Mouse (Mus musculus): ENCODE measurements around the gene Nup214.

- TF ChIP-seq POLR2A (IDR thresholded peaks at IDR 0.05; ENCODE audit: low read depth, low read length) (no peak), CTCF (conservative IDR thresholded peaks at IDR 0.05 in 1 of 2, IDR thresholded peaks at IDR 0.05 in 1 of 2; ENCODE audit: low read depth in 2 of 2, low read length in 2 of 2) (no peak), RCOR1 (conservative IDR thresholded peaks at IDR 0.05; ENCODE audit: low read depth, low read length) (no peak), TCF12 (IDR thresholded peaks at IDR 0.05; ENCODE audit: low read depth, low read length) (no peak), JUN (IDR thresholded peaks at IDR 0.05; ENCODE audit: insufficient read depth, low read depth, low read length) (no peak), MAFK (IDR thresholded peaks at IDR 0.05; ENCODE audit: insufficient replicate concordance, low read length) (no peak), ZC3H11A (IDR thresholded peaks at IDR 0.05; ENCODE audit: low read depth, low read length) (no peak), USF2 (conservative IDR thresholded peaks at IDR 0.05; ENCODE audit: low read depth, low read length) (no peak), E2F4 (IDR thresholded peaks at IDR 0.05; ENCODE audit: insufficient replicate concordance, low read depth, low read length) (no peak), EP300 (IDR thresholded peaks at IDR 0.05; ENCODE audit: low read length) (no peak), POLR2AphosphoS2 (IDR thresholded peaks at IDR 0.05; ENCODE audit: low read depth, low read length) (no peak), ELF1 (IDR thresholded peaks at IDR 0.05; ENCODE audit: low read depth, low read length) (no peak)
Measured at GRCm38 (mm10) chr2:31945580-31945979, 28.7 kb upstream of the Nup214 start.

All from CH12.LX (cell line).